Mouse (Mus musculus) MEL (cell line): ENCODE measurements around the gene Adamts18. TPM values are rescaled to one million over a fixed set of nuclear protein-coding genes. Genes with fewer than 3 reads are reported as not detected.

Experiments
- DNase-seq: peaks from one replicate; pipeline ENCODE4 v3.0.0; 2011; ENCODE audit warnings: low read depth, low spot score
- H3K27ac ChIP-seq: 2 replicates; pipeline ENCODE4 v1.5.1; 2012; ENCODE audit warnings: low read depth, mild to moderate bottlenecking, control low read depth, low read length, moderate library complexity; ENCODE audit not compliant: control insufficient read depth
- H3K27me3 ChIP-seq, 2 experiments: fragments of 150-350 bp in 1 of 2; sonication (generic) in 1 of 2; 2 replicates each; pipeline ENCODE4 v1.6.1; 2012; ENCODE audit warnings: low read length in 2 of 2, mild to moderate bottlenecking in 2 of 2, improper control_type of control experiment in 1 of 2, moderate library complexity in 1 of 2; ENCODE audit not compliant: insufficient read depth in 2 of 2, control insufficient read depth in 1 of 2
- H3K36me3 ChIP-seq, 2 experiments: 2 replicates each; pipeline ENCODE4 v1.6.1; 2012 to 2014; ENCODE audit warnings: low read length in 2 of 2, improper control_type of control experiment in 1 of 2, inconsistent platforms in 1 of 2, mild to moderate bottlenecking in 1 of 2; ENCODE audit not compliant: insufficient read depth in 2 of 2, control insufficient read depth in 1 of 2
- H3K4me1 ChIP-seq, 2 experiments: fragments of 150-350 bp in 1 of 2; sonication (generic) in 1 of 2; 2 replicates each; pipeline ENCODE4 v1.6.1; 2012; ENCODE audit warnings: low read length in 2 of 2, improper control_type of control experiment in 1 of 2, mild to moderate bottlenecking in 1 of 2; ENCODE audit not compliant: insufficient read depth in 2 of 2, control insufficient read depth in 1 of 2
- H3K4me3 ChIP-seq, 2 experiments: fragments of 150-350 bp in 1 of 2; sonication (generic) in 1 of 2; 2 replicates each; pipeline ENCODE4 v1.5.1; 2012; ENCODE audit warnings: low read depth in 2 of 2, low read length in 2 of 2, mild to moderate bottlenecking in 2 of 2, moderate library complexity in 2 of 2, control low read depth in 1 of 2, improper control_type of control experiment in 1 of 2; ENCODE audit not compliant: control insufficient read depth in 1 of 2, insufficient read depth in 1 of 2
- H3K79me2 ChIP-seq: 2 replicates; pipeline ENCODE4 v1.6.1; 2012; ENCODE audit warnings: mild to moderate bottlenecking, low read length, moderate library complexity; ENCODE audit not compliant: control insufficient read depth, poor library complexity, insufficient read depth
- H3K9ac ChIP-seq: 2 replicates; pipeline ENCODE4 v1.6.1; 2012; ENCODE audit warnings: low read depth, mild to moderate bottlenecking, control low read depth, low read length, moderate library complexity; ENCODE audit not compliant: control insufficient read depth, poor library complexity, severe bottlenecking
- H3K9me3 ChIP-seq: fragments of 150-350 bp; sonication (generic); replicated peaks from 2 replicates; pipeline ENCODE4 v1.6.1; 2012; ENCODE audit warnings: mild to moderate bottlenecking, low read length, improper control_type of control experiment, moderate library complexity; ENCODE audit not compliant: insufficient read depth
- BHLHE40 ChIP-seq: IDR thresholded peaks from 2 replicates; pipeline ENCODE4 v1.6.1; 2012; ENCODE audit warnings: low read depth, mild to moderate bottlenecking, inconsistent platforms, low read length, improper control_type of control experiment, borderline replicate concordance
- CHD1 ChIP-seq: IDR thresholded peaks from 2 replicates; pipeline ENCODE4 v1.6.1; 2012; ENCODE audit warnings: low read depth, mild to moderate bottlenecking, inconsistent platforms, low read length, improper control_type of control experiment
- CTCF ChIP-seq, 3 experiments: IDR thresholded peaks in 2 of 3; conservative IDR thresholded peaks in 1 of 3; 2 replicates each; pipeline ENCODE4 v1.5.1; 2011 to 2012; ENCODE audit warnings: low read length in 3 of 3, low read depth in 2 of 3, mild to moderate bottlenecking in 2 of 3, improper control_type of control experiment in 1 of 3, inconsistent platforms in 1 of 3, mixed read lengths in 1 of 3, moderate library complexity in 1 of 3; ENCODE audit not compliant: control insufficient read depth in 1 of 3, insufficient read depth in 1 of 3, poor library complexity in 1 of 3, severe bottlenecking in 1 of 3
- EP300 ChIP-seq, 2 experiments: IDR thresholded peaks; 2 replicates each; pipeline ENCODE4 v1.6.1; 2011; ENCODE audit warnings: improper control_type of control experiment in 2 of 2, low read length in 2 of 2, low read depth in 1 of 2, mild to moderate bottlenecking in 1 of 2
- JUND ChIP-seq: IDR thresholded peaks from 2 replicates; pipeline ENCODE4 v1.6.1; 2011; ENCODE audit warnings: low read depth, mild to moderate bottlenecking, improper control_type of control experiment, low read length
- MAX ChIP-seq: IDR thresholded peaks from 2 replicates; pipeline ENCODE4 v1.6.1; 2011; ENCODE audit warnings: low read length, improper control_type of control experiment
- MEF2A ChIP-seq: IDR thresholded peaks from 2 replicates; pipeline ENCODE4 v1.6.1; 2014; ENCODE audit warnings: low read depth, mild to moderate bottlenecking, inconsistent platforms, low read length, improper control_type of control experiment; ENCODE audit not compliant: poor library complexity, insufficient replicate concordance, severe bottlenecking; ENCODE audit errors: extremely low read depth
- MYB ChIP-seq: IDR thresholded peaks from 2 replicates; pipeline ENCODE4 v1.6.1; 2011; ENCODE audit warnings: mild to moderate bottlenecking, low read depth, low read length, improper control_type of control experiment
- POLR2A ChIP-seq, 2 experiments: IDR thresholded peaks; 2 replicates each; pipeline ENCODE4 v1.6.1; 2011 to 2012; ENCODE audit warnings: low read length in 2 of 2, mild to moderate bottlenecking in 2 of 2, control low read depth in 1 of 2, improper control_type of control experiment in 1 of 2, low read depth in 1 of 2, moderate library complexity in 1 of 2; ENCODE audit not compliant: control insufficient read depth in 1 of 2, insufficient read depth in 1 of 2, poor library complexity in 1 of 2
- POLR2AphosphoS2 ChIP-seq: IDR thresholded peaks from 2 replicates; pipeline ENCODE4 v1.6.1; 2011; ENCODE audit warnings: low read length, improper control_type of control experiment
- POLR2AphosphoS5 ChIP-seq: IDR thresholded peaks from 2 replicates; pipeline ENCODE4 v1.6.1; 2012; ENCODE audit warnings: low read depth, borderline replicate concordance, mild to moderate bottlenecking, inconsistent platforms, low read length, moderate library complexity, mixed read lengths
- RAD21 ChIP-seq: IDR thresholded peaks from 2 replicates; pipeline ENCODE4 v1.6.1; 2011; ENCODE audit warnings: mild to moderate bottlenecking, low read depth, low read length, improper control_type of control experiment
- SIN3A ChIP-seq: IDR thresholded peaks from 2 replicates; pipeline ENCODE4 v1.6.1; 2012; ENCODE audit warnings: low read length, improper control_type of control experiment, inconsistent platforms
- TBP ChIP-seq: IDR thresholded peaks from 2 replicates; pipeline ENCODE4 v1.8.0; 2011; ENCODE audit warnings: low read depth, low read length, improper control_type of control experiment
- USF1 ChIP-seq: IDR thresholded peaks from 2 replicates; pipeline ENCODE4 v1.6.1; 2014; ENCODE audit warnings: low read depth, mild to moderate bottlenecking, inconsistent platforms, low read length, improper control_type of control experiment, moderate library complexity
- USF2 ChIP-seq, 2 experiments: IDR thresholded peaks; 2 replicates each; pipeline ENCODE4 v1.6.1; 2011 to 2012; ENCODE audit warnings: improper control_type of control experiment in 2 of 2, low read length in 2 of 2, borderline replicate concordance in 1 of 2, inconsistent platforms in 1 of 2, low read depth in 1 of 2, mild to moderate bottlenecking in 1 of 2; ENCODE audit not compliant: insufficient read depth in 1 of 2
- ZNF384 ChIP-seq: IDR thresholded peaks from 2 replicates; pipeline ENCODE4 v1.6.1; 2012; ENCODE audit warnings: low read depth, mild to moderate bottlenecking, inconsistent platforms, low read length, improper control_type of control experiment
- polyA plus RNA-seq, 2 experiments: library from polyadenylated mRNA; stranded (reverse) in 1 of 2; unstranded in 1 of 2; fragments of >175 nt in 1 of 2; fragments of >200 nt in 1 of 2; gene quantifications; 2 replicates each; pipeline versions ENCODE4 v1.2.1 to v1.2.4; 2012; ENCODE audit warnings: low replicate concordance in 2 of 2, low read depth in 1 of 2; ENCODE audit not compliant: insufficient read length in 2 of 2, insufficient read depth in 1 of 2, missing spikeins in 1 of 2
- total RNA-seq: library from RNA; depleted of rRNA; stranded (reverse); fragments of 300-350 nt; gene quantifications from 2 replicates; pipeline ENCODE4 v1.2.3, GENCODE M21; 2012

Gene Adamts18
- total and polyA plus RNA-seq, 3 experiments: not detected

DNA sequence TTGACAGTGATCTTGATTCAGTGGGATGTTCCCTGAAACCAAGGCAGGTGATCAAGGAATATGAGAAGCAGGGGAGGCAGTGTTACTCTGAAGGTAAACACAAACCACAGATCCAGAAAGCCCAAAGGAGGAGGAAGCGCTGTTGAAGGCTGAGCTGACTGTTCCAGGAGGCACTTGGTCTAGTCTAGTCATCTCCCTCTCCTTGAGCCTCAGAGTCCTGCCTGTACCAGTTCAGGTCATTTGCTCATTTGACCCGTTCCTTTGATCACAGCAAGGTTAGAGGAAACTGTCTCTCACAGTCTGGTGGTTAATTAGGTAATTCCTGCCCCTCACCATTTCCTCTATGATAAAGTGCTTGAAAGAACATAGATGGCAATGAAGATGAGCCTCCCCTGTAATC lies 34.0 kb upstream of the Adamts18 start:
- Histone ChIP-seq H3K27me3 (no peaks in the 10 kb centered on the region), H3K4me1 (no peaks in the 10 kb centered on the region), H3K9ac (no peak overlapping the region), H3K9me3 (no peaks in the 10 kb centered on the region), H3K4me3 (no peak overlapping the region), H3K27ac (no peak overlapping the region), H3K36me3 (no peaks in the 10 kb centered on the region), H3K79me2 (no peaks in the 10 kb centered on the region)
- no peak for TF ChIP-seq JUND
- no peak for TF ChIP-seq MAX
- no peak for TF ChIP-seq TBP
- TF ChIP-seq EP300 (IDR thresholded peaks at IDR 0.05; ENCODE audit: low read depth in 1 of 2, low read length in 2 of 2): no peak
- TF ChIP-seq MYB: no peak
- no peak for TF ChIP-seq CTCF (IDR thresholded peaks at IDR 0.05 in 2 of 3, conservative IDR thresholded peaks at IDR 0.05 in 1 of 3; ENCODE audit: control insufficient read depth in 1 of 3, insufficient read depth in 1 of 3, low read depth in 2 of 3, low read length in 3 of 3, poor library complexity in 1 of 3, severe bottlenecking in 1 of 3)
- TF ChIP-seq ZNF384: no peak
- no peak for TF ChIP-seq POLR2A (IDR thresholded peaks at IDR 0.05; ENCODE audit: control insufficient read depth in 1 of 2, insufficient read depth in 1 of 2, low read depth in 1 of 2, low read length in 2 of 2, poor library complexity in 1 of 2)
- TF ChIP-seq RAD21: no peak
- no peak for TF ChIP-seq POLR2AphosphoS2
- TF ChIP-seq POLR2AphosphoS5: no peak
- no peak for TF ChIP-seq USF2 (IDR thresholded peaks at IDR 0.05; ENCODE audit: borderline replicate concordance in 1 of 2, insufficient read depth in 1 of 2, low read depth in 1 of 2, low read length in 2 of 2)
- TF ChIP-seq MEF2A: no peak
- TF ChIP-seq CHD1: no peak
- TF ChIP-seq USF1: no peak
- TF ChIP-seq BHLHE40: no peak
- no peak for TF ChIP-seq SIN3A
- DNase-seq: no peak

DNA sequence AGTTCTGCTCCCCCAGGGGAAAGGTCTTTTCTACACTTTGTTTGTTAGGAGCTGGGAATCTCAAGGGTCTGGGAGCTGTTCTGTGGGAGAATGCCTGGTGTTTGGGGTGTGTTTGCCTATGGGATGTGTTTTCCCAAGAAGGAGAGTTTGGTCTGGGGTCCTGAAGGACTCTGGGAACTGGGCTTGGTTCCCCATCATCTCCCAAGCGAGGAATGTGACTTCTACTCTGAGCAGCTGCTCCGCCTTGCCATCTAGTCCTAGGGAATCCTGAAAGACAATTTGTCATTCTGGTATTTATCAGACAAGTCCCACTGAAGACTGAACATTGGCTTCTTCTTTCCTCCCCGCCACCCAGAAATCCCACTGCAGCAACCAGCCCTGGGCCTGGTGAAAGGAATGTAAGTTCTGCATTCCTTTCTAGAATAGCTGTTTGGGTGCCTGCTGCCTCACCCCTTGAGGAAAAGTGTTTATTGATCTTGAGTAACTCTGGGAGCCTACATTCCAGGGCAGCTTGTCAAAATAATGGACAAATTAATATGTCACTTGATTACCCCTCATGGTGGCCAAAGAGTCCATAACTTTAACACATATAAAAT lies 30.0 kb upstream of the Adamts18 start:
- Histone ChIP-seq H3K27ac (no peak overlapping the region), H3K36me3 (no peaks in the 10 kb centered on the region), H3K9me3 (no peaks in the 10 kb centered on the region), H3K4me3 (no peak overlapping the region), H3K79me2 (no peaks in the 10 kb centered on the region), H3K4me1 (no peaks in the 10 kb centered on the region), H3K27me3 (no peaks in the 10 kb centered on the region), H3K9ac (no peak overlapping the region)
- no peak for DNase-seq
- TF ChIP-seq POLR2AphosphoS2: no peak
